In the genomic region with DNA sequence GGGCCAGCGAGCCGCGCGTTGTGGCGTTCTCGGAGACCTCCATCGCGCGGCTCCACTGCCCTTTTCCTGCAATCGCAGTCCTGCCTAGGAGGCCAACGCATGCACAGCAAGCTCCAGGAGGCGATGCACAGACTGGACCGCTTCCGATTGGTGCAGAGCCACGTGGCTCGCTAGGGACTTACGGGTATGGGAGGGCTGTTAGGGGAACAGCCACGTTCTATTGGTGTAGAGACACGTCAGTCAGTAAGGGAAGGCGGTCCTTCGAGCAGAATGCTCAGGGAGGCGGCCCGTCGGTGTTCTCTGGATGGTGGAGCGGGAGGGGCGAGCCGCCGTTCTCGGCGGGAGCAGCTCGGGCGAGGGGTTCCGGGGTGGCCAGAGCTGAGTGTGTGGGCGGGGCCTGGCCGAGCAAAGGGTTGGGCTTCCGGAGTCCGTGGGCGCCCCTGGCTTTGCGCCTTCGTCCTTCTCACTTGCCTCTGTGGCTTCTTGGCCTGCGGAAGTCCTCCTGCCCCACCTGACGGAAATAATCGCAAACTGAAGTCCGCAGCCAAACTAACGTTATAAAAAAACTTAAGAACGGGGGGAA, we compare ENCODE assay signal across 8 mouse cellular contexts. TPM values are rescaled to one million over a fixed set of nuclear protein-coding genes. Genes with fewer than 3 reads are reported as not detected.
DNase-seq lines count a peak whose midpoint lies in the region; ATAC-seq and TF ChIP-seq lines count a peak whose summit lies in the region.

A gene (minus strand): TSS at position 164 of the 583 bp plus-strand sequence.

- no peaks in the 10 kb centered on the region for H3K4me1 ChIP-seq in cortical plate, adult 2 months (ENCODE audit: control insufficient read depth, insufficient read depth, low read length)
- peaks cover 27% of the 10 kb centered on the region for H3K4me1 ChIP-seq in megakaryocyte, embryonic 14.5 days

- peaks cover 8% of the 10 kb centered on the region; the same call in 1 of the 2 replicates for H3K9me3 ChIP-seq in megakaryocyte, embryonic 14.5 days

- peak within 1 kb of the TSS; percentile 44 for H3K27ac ChIP-seq in cortical plate, adult 2 months (ENCODE audit: insufficient read depth, low read length)

- H3K4me3 ChIP-seq in cortical plate, adult 2 months (ENCODE audit: insufficient read depth, low read length) = peak within 1 kb of the TSS; percentile 82
- peak within 1 kb of the TSS; percentile 98 for H3K4me3 ChIP-seq in megakaryocyte, embryonic 14.5 days (replicated peaks)

- DNase-seq in gastrocnemius, adult 8-10 months (ENCODE audit: low spot score in 2 of 2) = peak; percentile 99
- DNase-seq in hindlimb bud, embryonic 11.5 days (ENCODE audit: extremely low spot score, low read depth, low spot score) = peak; percentile 99
- peak; percentile 99 for DNase-seq in left cerebral cortex, adult 8-10 months (ENCODE audit: low spot score in 2 of 2)
- peak; percentile 99 for DNase-seq in right cerebral cortex, postnatal 10 days (ENCODE audit: low spot score in 2 of 2)
- DNase-seq in urinary bladder, postnatal 25 days (ENCODE audit: low spot score) = peak; percentile 98

- TF ChIP-seq CTCF in cortical plate, adult 2 months (IDR thresholded peaks at IDR 0.05; ENCODE audit: extremely low read depth, insufficient read depth, low read length) = no peak

- H3K36me3 ChIP-seq in megakaryocyte, embryonic 14.5 days (replicated peaks; ENCODE audit: low read length) = peaks cover 34% of the 10 kb centered on the region

- ATAC-seq in activated CD4-positive, CD25-positive, alpha-beta regulatory T cell, adult 4 months = peak; percentile 100

- H3K27me3 ChIP-seq in megakaryocyte, embryonic 14.5 days (replicated peaks) = no peaks in the 10 kb centered on the region

- TF ChIP-seq POLR2A in cortical plate, adult 2 months (IDR thresholded peaks at IDR 0.05; ENCODE audit: extremely low read depth, insufficient read depth, low read length) = peak; percentile 98

RNA-seq across cellular contexts. Expression of the gene that starts here (rescaled TPM):
- 10 to 100 TPM in 1 of 2 experiments, 1 to 10 TPM in 1; 8.4 to 11.3 TPM for polyA plus RNA-seq in activated CD4-positive, CD25-positive, alpha-beta regulatory T cell, adult 4 months (2017; shearing (Covaris generic))
- polyA plus RNA-seq in cortical plate, adult 2 months (2012; rRNA removed) = 7.5 and 7.6 TPM in 2 replicates
- 1 to 10 TPM; 2.3 to 2.8 (median 2.5) TPM for total RNA-seq in gastrocnemius, adult 8-10 months (2022)
- total RNA-seq in left cerebral cortex, adult 8-10 months (2022) = 1 to 10 TPM; 6.5 to 8.0 (median 7.0) TPM
- 0.60 and 0.77 TPM in 2 replicates for polyA plus RNA-seq in megakaryocyte, embryonic 14.5 days (2012; ENCODE audit: insufficient read depth, low replicate concordance)

Comparison
In these comparisons a context has a peak if more than half of its experiments do, and no peak if none do; other contexts are left out.
1. Peak in every context shown above with its lines: DNase-seq, ATAC-seq, H3K4me3 ChIP-seq and H3K27ac ChIP-seq.